Mouse (Mus musculus): ENCODE data around the gene Capns2.
"Not testable (repeated sequence)": the region's sequence is repeated elsewhere in the genome, so short reads cannot be mapped to it uniquely, and the experiment has no call there.

The Capns2 gene

DNA sequence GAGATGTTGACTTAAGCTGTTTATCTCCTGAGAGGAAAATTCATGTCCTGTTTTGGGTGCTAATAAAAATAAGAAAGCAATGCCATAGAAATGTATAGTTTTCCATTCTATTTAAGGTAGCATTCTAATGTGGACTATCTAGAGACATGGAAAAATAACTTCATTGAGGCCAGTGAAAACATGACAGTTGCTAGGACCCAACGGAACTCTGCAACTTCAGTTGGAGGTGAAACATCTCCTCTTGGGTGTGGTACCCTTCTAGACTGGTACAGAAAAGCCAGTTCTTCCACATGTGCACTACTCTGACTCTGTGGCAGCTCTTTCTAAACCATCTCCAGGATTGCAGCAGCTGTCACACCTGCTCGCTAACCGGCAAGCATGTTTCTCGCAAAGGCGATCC lies at the start of gene Capns2:
Gene Capns2 (plus strand): TSS at position 301 of the 400 bp plus-strand sequence.
- no peak for DNase-seq (ENCODE audit: low spot score)

GRCm38 (mm10) chr8:92853188-92853983 lies 47.8 kb upstream of the Capns2 start:
- DNase-seq (ENCODE audit: low spot score) = peak; percentile 23

GRCm38 (mm10) chr8:92854673-92855072 lies 46.5 kb upstream of the Capns2 start:
- DNase-seq (ENCODE audit: low spot score) = no peak

- peak; percentile 84 for DNase-seq (ENCODE audit: low spot score)
Measured at GRCm38 (mm10) chr8:92855171-92855894, 45.9 kb upstream of the Capns2 start, which contains the start of gene Lpcat2. TSS of gene Lpcat2 (plus strand) at chr8:92855339.

DNA sequence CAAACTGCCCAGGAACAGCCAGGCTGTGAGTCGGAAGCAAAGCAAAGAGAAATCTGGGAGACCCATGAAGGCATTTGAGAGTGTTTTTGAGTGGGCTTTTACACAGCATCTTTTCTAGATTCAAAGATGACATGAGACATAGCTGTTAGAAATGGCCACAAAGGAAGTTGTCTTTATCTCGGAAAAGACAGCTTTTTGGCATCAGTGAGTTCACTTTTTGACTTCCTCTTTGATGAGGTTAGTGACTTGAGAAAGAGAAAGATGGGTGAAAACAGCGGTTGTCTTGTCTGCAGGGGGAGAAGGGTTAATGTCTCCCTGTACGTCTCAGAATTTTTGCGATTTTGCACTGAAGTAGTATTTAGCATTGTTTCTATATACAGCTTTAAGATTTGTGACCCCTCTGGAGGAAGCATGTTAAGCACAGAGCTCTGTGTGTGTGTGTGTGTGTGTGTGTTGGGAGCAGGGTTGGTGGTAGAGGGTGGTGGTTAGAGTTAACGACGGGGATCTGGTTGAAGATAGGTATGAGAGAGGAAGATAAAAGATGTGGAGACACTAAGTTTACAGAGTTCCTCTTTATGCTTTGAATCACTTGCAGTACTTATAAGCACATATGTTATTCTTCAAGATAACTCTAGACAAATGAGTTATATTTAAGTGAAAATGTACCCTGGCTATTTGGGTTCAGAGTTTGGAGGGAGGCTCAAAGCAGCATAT lies 44.8 kb upstream of the Capns2 start:
- no peak for DNase-seq (ENCODE audit: low spot score)

DNA sequence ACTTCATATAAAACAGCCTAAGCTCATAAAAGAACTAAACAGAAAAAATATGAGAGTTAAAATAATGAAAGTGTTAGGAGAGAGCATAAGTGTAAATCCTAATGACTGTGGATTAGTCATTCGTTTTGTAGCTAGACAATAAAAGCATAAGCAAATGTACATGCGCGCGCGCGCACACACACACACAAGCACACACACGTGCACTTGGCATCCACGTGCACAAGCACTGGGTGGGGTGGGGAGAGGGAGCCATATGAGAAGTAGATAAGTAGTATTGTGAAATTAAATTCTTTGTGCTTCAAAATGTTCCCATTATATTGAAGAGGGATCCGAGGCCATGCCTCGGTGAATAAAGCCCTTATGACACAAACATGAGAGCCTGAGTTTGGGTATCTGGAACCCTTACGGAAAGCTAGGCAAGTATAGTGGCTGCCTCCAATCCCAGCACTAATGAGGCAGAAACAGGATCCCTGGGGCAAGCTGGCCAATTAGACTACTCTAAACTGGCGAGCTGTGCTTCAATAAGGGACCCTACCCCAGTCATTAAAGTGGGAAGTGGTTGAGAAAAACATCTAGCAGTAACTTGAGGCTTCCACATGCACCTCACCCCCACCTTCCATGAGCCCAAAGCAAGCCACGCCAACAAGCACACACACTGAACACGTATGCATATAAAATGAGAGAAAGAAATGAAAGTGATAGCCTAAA lies 42.6 kb upstream of the Capns2 start:
- no peak for DNase-seq (ENCODE audit: low spot score)

GRCm38 (mm10) chr8:92861977-92862376 lies 39.2 kb upstream of the Capns2 start:
- no peak for DNase-seq (ENCODE audit: low spot score)

GRCm38 (mm10) chr8:92870281-92870680 lies 30.9 kb upstream of the Capns2 start:
- DNase-seq (ENCODE audit: low spot score) = no peak

DNA sequence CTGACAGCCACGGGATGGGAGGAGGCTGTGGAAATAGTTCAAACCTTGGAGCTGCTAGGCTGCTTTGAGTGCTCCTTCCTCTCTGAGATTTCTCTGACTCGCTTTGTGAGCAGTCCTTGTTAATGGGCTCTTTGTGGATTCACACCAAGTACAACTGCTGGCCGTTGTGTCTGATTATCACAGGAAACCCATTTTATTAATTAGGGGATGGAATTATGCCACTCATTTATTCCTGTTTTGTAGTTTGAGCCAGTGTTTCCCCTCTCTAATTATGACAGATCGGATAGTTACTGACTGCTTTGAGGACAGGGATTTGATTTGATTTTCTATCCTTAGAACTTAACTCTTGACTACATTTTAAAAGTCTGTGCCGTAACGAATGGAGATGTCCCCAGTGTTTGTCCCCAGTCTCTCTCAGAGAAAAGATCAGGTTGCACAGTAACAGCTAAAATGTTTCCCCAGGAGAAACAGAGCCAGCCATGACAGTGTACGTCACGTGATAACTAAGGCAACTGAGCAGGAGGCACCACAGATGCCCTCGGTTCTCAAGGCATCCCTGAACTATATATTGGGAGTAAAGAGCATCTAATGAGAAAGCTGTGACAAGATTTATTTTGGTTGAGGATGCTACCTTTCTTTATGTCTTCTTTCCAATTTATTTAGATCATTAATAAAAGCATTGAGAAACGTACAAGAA lies 29.0 kb upstream of the Capns2 start:
- no peak for DNase-seq (ENCODE audit: low spot score)

DNA sequence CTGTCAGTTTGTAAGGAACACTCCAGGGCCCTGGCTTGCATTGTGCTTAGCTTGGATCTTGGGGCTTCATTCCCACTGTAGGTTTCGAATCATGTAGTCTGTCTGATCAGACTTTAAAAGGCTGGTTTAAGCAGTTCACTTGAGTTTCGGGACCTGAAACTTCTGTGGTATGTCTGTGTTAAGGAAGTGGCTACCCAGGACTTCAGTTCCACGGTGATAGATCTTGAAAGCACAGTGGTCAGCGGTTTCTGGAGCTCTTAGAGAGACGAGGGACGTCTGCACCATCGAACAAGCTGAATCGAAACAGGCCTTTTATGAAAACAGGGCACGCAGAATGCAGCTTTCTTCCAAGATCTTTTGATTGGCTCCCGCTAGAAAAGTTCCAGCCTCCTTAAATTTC lies 25.4 kb upstream of the Capns2 start:
- DNase-seq (ENCODE audit: low spot score) = peak; percentile 32

DNA sequence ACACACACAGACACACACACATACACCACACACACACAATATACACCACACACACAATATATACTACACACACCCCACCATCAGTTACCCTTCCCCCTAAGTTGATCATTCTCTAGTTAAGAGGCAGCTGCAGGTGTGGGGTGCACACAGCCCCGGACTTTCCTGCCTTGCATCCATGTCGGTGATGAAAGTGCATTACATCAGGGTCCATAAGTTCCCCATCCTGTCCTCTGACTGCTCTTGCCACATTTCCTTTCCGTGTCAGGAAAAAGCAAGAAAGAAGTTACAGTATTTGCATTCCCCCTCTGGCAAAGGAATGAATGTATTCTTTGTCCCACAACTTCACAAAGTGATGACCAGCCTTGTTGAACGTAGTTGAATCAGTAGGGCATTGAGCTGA lies 20.0 kb upstream of the Capns2 start:
- no peak for DNase-seq (ENCODE audit: low spot score)

- DNase-seq (ENCODE audit: low spot score) = peak; percentile 29
Measured at GRCm38 (mm10) chr8:92883771-92884170, 17.4 kb upstream of the Capns2 start.

DNA sequence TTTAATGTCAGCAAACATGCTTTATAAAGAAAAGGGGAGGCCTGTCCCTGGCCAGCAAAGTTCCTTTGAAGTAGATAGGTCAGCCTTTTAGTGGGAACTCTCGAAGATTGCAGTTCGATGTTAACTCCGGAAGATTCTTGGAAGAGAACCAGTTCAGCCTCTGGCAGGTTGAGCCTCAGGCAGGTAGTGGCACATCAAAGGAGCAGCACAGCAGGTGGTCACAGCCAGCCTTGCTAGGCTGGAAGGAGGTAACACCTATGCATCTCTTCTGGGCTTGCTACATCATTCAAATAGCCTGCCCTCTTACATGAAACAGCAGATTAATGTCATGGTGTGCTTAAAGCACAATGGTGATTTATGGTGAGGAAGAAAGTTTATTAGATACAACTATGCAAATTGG lies 9.0 kb upstream of the Capns2 start:
- DNase-seq (ENCODE audit: low spot score) = not testable (repeated sequence)

- DNase-seq (ENCODE audit: low spot score) = no peak
Measured at GRCm38 (mm10) chr8:92893870-92894269, 7.3 kb upstream of the Capns2 start.

- no peak for DNase-seq (ENCODE audit: low spot score)
Measured at GRCm38 (mm10) chr8:92895053-92895452, 6.2 kb upstream of the Capns2 start.

GRCm38 (mm10) chr8:92896056-92896455 lies 5.2 kb upstream of the Capns2 start:
- no peak for DNase-seq (ENCODE audit: low spot score)

GRCm38 (mm10) chr8:92896611-92897010 lies 4.6 kb upstream of the Capns2 start:
- no peak for DNase-seq (ENCODE audit: low spot score)

- no peak for DNase-seq (ENCODE audit: low spot score)
Measured at GRCm38 (mm10) chr8:92897794-92898193, 3.4 kb upstream of the Capns2 start.

- no peak for DNase-seq (ENCODE audit: low spot score)
Measured at GRCm38 (mm10) chr8:92899590-92899989, 1.6 kb upstream of the Capns2 start.

DNA sequence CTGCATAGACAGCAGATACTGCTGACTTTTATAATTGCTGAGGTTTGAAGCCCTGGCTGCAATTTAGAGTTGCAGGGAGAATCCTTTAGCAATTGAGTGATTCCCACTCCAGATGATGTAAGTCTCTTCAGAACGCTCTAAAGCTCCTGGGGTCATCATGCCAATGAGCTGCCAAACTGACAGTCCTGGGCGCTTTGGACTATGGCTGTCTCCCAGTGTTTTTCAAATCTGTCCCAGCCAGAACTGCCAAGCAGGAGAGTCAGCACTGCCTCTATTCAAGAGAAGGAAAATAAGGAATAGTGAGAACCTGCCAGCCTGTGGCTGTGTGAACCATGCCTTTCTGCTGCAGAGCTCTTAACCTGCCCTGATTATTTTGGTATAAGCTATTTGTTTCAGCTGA lies 1.8 kb downstream of the Capns2 start:
- DNase-seq (ENCODE audit: low spot score) = no peak

- no peak for DNase-seq (ENCODE audit: low spot score)
Measured at GRCm38 (mm10) chr8:92903488-92904135, 2.4 kb downstream of the Capns2 start.
